Mouse (Mus musculus) MEL (cell line): ENCODE measurements around the gene Tmem169. TPM values are rescaled to one million over a fixed set of nuclear protein-coding genes. Genes with fewer than 3 reads are reported as not detected.

ENCODE experiments used
- polyA plus RNA-seq, 2 experiments: library from polyadenylated mRNA; stranded (reverse) in 1 of 2; unstranded in 1 of 2; fragments of >175 nt in 1 of 2; fragments of >200 nt in 1 of 2; gene quantifications; 2 replicates each; pipeline versions ENCODE4 v1.2.1 to v1.2.4; 2012; ENCODE audit warnings: low replicate concordance in 2 of 2, low read depth in 1 of 2; ENCODE audit not compliant: insufficient read length in 2 of 2, insufficient read depth in 1 of 2, missing spikeins in 1 of 2
- total RNA-seq: library from RNA; depleted of rRNA; stranded (reverse); fragments of 300-350 nt; gene quantifications from 2 replicates; pipeline ENCODE4 v1.2.3, GENCODE M21; 2012; rRNA removed

Tmem169 gene
- total and polyA plus RNA-seq, 3 experiments, result 0.06 TPM; not detected in 2

Other genes starting within 250 kb of the Tmem169 start
- not detected in 2 replicates for gene Mreg, start 72.1 kb upstream of the Tmem169 start, total RNA-seq
- gene Mreg, start 72.1 kb upstream of the Tmem169 start, polyA plus RNA-seq, result not detected
- 10.4 and 10.7 TPM in 2 replicates for gene Pecr, start 55 bp upstream of the Tmem169 start, total RNA-seq
- gene Pecr, start 55 bp upstream of the Tmem169 start, polyA plus RNA-seq, result 10 to 100 TPM in 1 of 2 experiments, not detected in 1; 15.5 TPM
- gene Xrcc5, start 23.1 kb downstream of the Tmem169 start, total RNA-seq, result 47.2 and 50.6 TPM in 2 replicates
- gene Xrcc5, start 23.1 kb downstream of the Tmem169 start, polyA plus RNA-seq, result 10 to 100 TPM in 1 of 2 experiments, not detected in 1; 32.7 TPM